Mouse (Mus musculus) left cerebral cortex, adult 9 months (tissue): ENCODE results near the gene Cdk12.

Experiments
- DNase-seq, 2 experiments: peaks; one replicate each; pipeline ENCODE4 v3.0.0; 2022; ENCODE audit warnings: low spot score in 2 of 2

Gene Cdk12

GRCm38 (mm10) chr11:98260706-98261479, 58.0 kb downstream of the Cdk12 start:
- DNase-seq = no peak

DNA sequence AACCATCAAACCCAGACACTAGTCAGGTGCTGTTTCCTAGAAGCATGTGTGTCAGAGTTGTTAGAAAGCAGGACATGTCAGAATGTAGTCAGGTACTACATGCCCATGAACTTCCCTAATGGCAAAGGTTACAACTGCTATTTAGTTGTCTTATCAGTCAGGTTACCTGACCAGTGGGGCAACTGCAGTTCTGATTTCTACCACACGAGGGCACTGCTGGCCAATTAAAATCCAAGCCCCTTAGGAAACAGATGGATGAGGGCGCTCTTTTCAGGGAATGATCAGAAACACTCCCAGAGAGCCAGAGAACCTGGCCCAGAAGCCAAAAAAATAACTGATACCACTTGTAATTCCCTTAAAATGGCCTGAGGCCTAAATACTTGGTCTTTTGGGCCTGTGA, 62.2 kb downstream of the Cdk12 start:
- DNase-seq = peak in 1 of 2 experiments; percentile 94

DNA sequence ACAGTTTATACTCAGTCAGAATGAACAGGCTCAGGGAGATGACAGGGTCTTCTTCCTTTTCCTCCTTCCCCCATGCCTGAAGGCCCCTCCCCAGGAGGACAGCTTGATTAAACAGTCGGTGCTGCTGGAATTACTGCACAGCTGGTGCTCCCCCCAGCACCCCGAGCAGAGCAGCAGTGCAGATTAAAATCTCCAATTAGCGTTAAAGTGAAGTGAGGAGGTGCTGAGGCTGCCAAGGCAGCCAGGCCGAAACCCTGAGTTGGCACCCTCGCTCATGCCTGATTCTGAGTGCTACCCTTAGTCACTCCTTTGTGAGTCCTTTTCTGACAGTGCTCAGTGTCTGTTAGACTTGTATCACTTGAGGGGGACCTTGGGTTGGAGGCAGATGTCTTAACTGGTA, 63.0 kb downstream of the Cdk12 start:
- no peak for DNase-seq

DNA sequence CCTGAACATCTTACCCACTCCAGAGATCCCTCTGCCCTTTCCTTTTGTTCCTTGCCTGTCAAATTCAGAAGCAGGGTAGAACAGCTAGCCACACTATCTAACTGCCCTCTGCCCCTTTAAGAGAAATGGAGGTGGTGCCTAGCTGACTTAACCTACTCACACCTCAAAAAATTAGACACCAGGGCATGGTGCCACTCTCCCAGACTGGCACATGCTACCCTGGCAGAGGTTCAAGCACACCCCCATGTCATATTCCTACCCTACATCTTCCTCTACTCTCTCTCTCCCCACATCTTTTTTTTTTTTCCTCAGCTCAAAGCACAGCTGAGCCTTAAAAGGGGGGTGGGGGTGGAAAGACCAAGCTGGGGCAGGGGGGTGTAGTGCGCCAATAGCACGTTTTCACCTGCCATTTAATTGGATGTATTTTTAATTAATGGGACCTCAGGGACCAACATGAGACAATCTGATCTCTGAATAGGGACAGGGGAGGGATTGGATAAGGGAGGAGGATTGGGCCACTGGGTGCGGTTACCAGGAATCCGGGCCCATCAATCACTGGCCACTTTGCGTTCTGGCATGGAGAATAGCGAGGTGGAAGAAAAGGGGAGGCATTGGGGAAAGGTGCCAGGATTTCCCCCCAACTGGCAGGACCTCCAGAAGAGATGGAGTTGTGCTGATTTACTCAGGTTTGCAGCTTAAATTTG, 64.0 kb downstream of the Cdk12 start:
- no peak for DNase-seq

DNA sequence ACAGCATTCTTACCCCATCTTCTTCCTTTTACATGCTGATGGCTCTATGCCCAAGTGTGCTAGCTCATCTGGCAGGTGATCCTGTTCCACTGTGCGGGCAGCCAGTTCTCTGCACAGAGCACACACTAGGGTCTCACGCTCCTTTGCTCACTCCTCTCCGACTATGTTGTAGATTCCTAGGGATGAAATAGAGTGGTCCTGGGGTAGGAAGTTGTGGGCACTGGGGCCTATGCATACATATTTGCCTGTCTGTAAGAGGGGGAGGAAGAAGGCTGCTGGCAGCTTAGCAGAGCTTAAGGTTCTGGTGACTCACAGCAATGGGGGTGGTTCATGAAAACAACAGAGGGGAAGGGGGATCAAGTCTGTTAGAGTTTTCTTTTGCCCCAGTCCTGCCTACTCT, 67.2 kb downstream of the Cdk12 start:
- peak in 1 of 2 experiments; percentile 73 for DNase-seq

GRCm38 (mm10) chr11:98270466-98270865, 67.6 kb downstream of the Cdk12 start:
- no peak for DNase-seq

- DNase-seq = no peak
These were observed 80.9 kb downstream of the Cdk12 start for GRCm38 (mm10) chr11:98283740-98284139.

DNA sequence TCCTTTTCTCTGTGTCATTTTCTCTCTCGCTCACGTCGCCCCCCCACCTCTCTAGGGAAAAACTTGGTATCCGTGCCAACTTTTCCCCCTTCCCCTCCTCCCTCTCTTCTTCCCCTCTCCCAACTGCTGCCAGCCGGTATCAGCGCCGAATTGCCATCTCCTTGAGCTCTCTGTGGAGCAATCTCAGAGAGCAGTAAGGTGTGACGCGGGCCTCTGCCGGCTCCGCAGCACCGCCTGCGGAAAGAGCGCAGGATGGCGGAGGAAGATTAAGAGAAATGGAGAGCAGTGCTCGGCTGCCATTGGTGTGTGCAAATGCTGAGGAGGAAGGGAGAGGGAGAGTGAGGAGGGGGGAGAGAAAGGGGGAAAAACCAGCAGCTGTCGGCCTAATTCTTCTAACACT, 81.4 kb downstream of the Cdk12 start:
- DNase-seq = peak in 1 of 2 experiments; percentile 60

- no peak for DNase-seq
These were observed 82.5 kb downstream of the Cdk12 start for GRCm38 (mm10) chr11:98285368-98285767.

- DNase-seq = no peak
These were observed 84.7 kb downstream of the Cdk12 start for GRCm38 (mm10) chr11:98287531-98287930.

DNA sequence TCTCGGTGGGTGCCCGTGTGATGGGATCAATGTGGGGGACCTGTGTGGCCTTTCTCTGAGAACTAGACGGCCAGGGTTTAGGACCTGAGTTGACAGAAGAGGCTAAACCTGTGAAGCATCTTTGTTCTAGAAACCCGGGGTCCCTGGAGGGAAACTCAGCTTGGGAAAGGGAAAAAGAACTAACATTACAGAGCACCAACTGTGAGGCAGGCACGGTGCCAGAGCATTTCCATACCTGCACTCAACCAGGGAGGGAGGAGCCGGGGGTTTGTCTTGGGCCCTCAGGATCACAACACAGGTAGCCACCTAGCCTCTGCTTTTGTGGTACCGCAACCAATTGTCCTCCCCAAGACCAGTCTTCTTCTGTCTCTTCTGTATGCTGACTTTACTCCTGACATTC, 85.1 kb downstream of the Cdk12 start:
- no peak for DNase-seq

- peak in 1 of 2 experiments; percentile 63 for DNase-seq
These were observed 87.0 kb downstream of the Cdk12 start for GRCm38 (mm10) chr11:98289873-98290272.

DNA sequence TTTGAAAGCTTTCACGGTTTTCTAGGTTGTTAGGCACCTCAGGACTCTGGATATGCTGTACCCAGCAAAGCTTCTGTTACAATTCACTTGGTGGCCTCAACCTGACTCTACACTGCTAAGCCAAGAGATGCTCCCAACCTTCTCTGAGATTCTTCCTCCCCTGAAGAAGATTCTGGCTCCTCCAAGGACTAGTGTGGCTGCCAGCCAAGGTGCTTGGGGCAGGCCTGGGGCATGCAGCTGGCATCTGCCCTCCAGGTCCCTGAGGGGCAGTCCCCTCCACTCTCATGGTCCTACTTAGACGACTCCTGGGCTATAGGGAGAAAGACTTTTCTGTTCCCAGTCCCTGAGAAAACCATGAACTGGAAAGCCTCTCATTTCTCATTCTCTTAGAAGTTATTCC, 88.0 kb downstream of the Cdk12 start:
- DNase-seq = no peak

- no peak for DNase-seq
These were observed 90.2 kb downstream of the Cdk12 start for GRCm38 (mm10) chr11:98293070-98293469.

DNA sequence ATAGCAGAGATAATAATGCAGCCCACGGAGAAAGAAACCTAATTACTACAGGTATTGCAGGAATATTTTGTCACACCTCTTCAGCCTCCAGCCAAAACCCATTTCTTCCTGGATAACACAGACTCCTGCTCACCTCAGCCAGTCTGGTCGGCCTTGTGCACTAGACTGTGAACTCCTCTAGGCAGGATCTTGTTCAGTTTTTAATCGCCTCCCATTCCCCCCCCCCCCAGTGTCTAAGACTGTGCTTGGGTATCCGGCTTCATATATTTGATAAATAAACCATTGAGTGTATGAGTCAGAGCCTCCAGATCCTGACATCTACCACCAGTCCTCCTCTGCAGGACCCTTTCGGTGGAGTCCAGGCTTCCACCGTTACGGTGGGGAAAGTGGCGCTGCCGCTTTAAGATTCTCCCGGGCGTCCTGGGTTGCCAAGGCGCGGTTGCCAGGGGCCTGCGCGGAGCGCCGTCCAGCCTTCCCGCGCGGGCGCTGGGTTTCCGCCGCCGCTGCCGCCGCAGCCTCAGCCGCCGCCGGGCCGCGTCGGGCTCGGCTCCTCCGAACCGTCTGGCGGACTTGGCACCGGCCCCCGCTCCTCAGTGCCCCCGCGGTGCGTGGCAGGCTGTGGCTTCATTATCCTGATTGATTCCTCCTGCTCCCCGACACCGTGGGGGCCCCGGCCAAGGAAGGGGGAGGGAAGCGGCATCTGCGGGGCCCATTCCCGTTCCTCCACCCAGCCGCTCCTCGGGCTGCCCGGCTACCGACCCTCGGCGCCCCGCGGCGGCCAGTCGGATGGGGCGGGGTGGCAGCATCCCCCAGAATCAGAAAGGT, 91.5 kb downstream of the Cdk12 start:
- DNase-seq = peak in 1 of 2 experiments; percentile 74

DNA sequence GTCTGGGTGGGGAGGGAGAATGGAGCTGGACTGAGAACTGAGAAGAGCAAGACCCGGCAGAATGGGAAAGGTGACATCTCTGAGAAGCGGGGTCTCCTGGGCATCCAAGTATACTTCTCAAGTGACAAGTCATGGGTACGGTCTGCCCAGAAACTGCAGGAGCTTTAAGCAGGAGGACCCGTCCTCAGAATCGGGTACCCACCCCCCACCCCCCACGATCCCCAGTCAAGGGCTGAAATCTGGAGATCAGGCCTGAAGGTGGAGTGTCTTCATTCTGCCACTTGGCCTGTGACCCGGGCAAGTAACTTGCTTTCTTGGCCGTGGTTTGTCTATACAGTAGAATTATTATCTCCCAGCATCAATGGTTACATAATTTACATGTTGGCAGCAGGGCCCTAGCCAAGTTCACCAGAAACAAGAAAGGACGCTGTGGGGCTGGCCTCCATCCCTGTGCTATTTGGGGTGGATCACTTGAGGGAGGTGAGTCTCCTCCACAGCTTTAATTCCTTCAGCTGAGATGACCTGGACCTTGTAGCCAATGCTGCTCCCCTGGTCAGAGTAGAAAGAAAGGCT, 92.2 kb downstream of the Cdk12 start:
- peak in 1 of 2 experiments; percentile 29 for DNase-seq

DNA sequence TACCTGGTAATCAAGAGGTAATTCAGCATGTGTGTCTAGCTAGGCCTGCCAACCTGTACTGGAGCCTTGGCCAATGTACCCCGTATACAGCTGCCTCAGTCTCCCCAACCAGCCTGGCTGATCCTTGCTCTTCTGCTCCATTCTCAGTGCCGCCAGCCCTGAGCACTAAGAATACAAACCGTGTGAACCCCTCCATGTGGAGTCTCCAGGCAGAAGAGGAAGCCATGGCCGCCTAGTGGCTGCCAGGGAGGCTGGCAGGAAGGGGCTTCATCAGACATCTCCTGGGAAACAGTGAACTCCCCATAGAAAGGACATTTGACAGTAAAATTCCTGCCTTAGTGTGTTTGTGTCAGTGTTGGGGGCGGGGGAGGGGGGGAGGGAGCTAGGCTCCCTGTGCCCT, 93.4 kb downstream of the Cdk12 start:
- DNase-seq = peak in 1 of 2 experiments; percentile 55

GRCm38 (mm10) chr11:98296916-98297315, 94.1 kb downstream of the Cdk12 start:
- no peak for DNase-seq

- DNase-seq = no peak
These were observed 94.9 kb downstream of the Cdk12 start for GRCm38 (mm10) chr11:98297778-98298177.

DNA sequence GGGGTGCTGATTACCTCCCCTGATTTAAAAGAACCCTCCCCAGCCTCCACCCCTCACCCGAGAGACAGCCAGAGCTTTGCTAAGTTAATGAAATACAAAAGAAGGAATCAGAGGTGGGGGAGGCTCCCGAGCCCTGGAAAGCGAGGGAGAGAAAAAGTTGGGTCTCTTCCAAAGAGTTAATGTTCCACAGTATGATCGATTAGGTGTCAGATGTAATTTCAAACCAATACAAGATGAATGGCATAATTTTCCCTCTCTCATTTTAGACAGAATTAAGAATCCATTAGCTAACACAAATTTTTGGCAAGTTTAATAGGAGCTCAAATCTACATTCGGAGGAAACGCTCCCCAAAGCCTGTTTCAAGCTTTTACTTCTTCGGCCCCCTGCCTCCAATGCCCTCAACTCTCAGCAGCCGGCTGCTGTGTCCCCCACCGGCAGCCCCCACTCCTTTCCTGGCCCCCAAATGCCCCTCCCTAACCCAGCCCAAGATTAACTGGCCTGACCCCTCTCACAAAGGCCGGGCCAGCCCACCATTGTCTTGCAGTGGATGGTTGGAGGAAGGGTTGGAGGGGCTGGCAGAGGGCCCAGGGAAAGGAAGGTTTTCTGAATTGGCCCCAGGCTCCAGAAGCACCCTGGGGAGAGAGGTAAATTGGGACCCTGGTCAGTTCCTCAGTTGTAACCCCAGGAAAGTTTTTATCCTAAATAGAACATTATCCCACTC, 95.8 kb downstream of the Cdk12 start:
- DNase-seq = no peak

DNA sequence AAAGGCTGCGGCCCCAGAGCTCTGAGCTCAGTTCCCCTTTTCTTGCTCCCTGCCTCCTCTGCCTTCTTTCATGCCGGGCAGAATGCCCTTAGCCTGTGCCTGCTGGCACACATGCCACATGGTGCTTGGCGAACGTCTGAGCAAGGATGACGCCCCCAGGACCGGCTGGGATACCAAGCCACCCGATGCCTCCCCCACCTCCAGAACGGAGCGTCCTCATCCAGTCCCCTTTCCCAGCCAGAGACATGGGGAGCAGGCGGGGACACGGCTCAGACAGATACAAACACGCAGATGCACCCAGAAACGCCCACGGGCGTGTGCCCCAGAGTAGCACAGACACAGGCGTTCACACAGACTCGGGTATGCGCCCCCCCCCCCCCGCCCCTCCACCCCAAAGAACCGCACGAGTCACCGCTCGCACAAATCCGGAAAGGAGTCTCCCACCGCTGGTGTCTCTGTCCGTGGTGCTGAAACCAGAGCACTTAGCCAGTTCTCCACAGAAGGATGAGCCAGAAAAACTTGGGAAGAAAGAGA, 111.0 kb downstream of the Cdk12 start:
- peak in 1 of 2 experiments; percentile 76 for DNase-seq
